Mouse (Mus musculus) limb, embryonic 13.5 days (tissue): Measurements from ENCODE around the gene Hjurp. TPM values are rescaled to one million over a fixed set of nuclear protein-coding genes. Genes with fewer than 3 reads are reported as not detected.
"Not testable (repeated sequence)": the region's sequence is repeated elsewhere in the genome, so short reads cannot be mapped to it uniquely, and the experiment has no call there.

Experiments used
- ATAC-seq: fragments of 200-750 bp; cut with Nextera tagmentation; 2 replicates; pipeline ENCODE4 v1.8.0; 2017; ENCODE audit warnings: low read depth, moderate number of reproducible peaks, moderate TSS enrichment; ENCODE audit not compliant: low FRiP score
- H3K27ac ChIP-seq: fragments of 300-500 bp; sonication (generic); 2 replicates; pipeline ENCODE4 v1.5.1; 2015; ENCODE audit warnings: inconsistent platforms, mild to moderate bottlenecking, moderate library complexity
- H3K27me3 ChIP-seq: fragments of 300-500 bp; sonication (generic); 2 replicates; pipeline ENCODE4 v1.6.1; 2015; ENCODE audit warnings: mild to moderate bottlenecking, inconsistent platforms
- H3K36me3 ChIP-seq: fragments of 300-500 bp; sonication (generic); 2 replicates; pipeline ENCODE4 v1.6.1; 2015; ENCODE audit warnings: inconsistent platforms, mild to moderate bottlenecking, moderate library complexity
- H3K4me1 ChIP-seq: fragments of 300-500 bp; sonication (generic); 2 replicates; pipeline ENCODE4 v1.6.1; 2015; ENCODE audit warnings: inconsistent platforms
- H3K4me2 ChIP-seq: fragments of 300-500 bp; sonication (generic); replicated peaks from 2 replicates; pipeline ENCODE4 v1.6.1; 2015; ENCODE audit warnings: inconsistent platforms, mild to moderate bottlenecking, moderate library complexity
- H3K4me3 ChIP-seq: fragments of 300-500 bp; sonication (generic); 2 replicates; pipeline ENCODE4 v1.5.1; 2015; ENCODE audit warnings: moderate library complexity, mild to moderate bottlenecking, inconsistent platforms
- H3K9ac ChIP-seq: fragments of 300-500 bp; sonication (generic); 2 replicates; pipeline ENCODE4 v1.6.1; 2015; ENCODE audit warnings: mild to moderate bottlenecking, inconsistent platforms
- H3K9me3 ChIP-seq: fragments of 300-500 bp; sonication (generic); 2 replicates; pipeline ENCODE4 v1.6.1; 2016; ENCODE audit warnings: inconsistent platforms
- WGBS: fragments of 180-500 bp; shearing (Covaris S2); methylation state at CpG from one replicate; pipeline ENCODE4 v1.1.7; 2015; 5-methylcytosine and 5-hydroxymethylcytosine counted together
- polyA plus RNA-seq: library from polyadenylated mRNA; unstranded; fragments of >200 nt; fragmentation: Nextera tagmentation; extraction: Ambion mirVana; gene quantifications from 2 replicates; pipeline ENCODE4 v1.2.1, GENCODE M21; 2015

Gene Hjurp
- polyA plus RNA-seq, 1 experiment from 2014 or later, result 205 TPM

- ATAC-seq, result no peak
- Histone ChIP-seq H3K36me3 (no peaks in the 10 kb centered on the region), H3K4me1 (no peaks in the 10 kb centered on the region), H3K27me3 (no peaks in the 10 kb centered on the region), H3K27ac (no peak overlapping the region), H3K9me3 (peaks cover 94% of the 10 kb centered on the region), H3K9ac (no peak overlapping the region), H3K4me2 (no peak overlapping the region), H3K4me3 (no peak overlapping the region)
- 80% methylated on average over 3 of the region's 3 CpGs for WGBS
These were observed 47.9 kb downstream of the Hjurp start for GRCm38 (mm10) chr1:88229566-88229965.

- H3K9ac ChIP-seq, result no peak overlapping the region
- no peaks in the 10 kb centered on the region for H3K4me1 ChIP-seq
- H3K36me3 ChIP-seq, result no peaks in the 10 kb centered on the region
- H3K4me3 ChIP-seq, result no peak overlapping the region
- H3K27ac ChIP-seq, result no peak overlapping the region
- 0 out of 2 replicates have a peak, but pooled peaks have one; percentile 12 for ATAC-seq
- no peaks in the 10 kb centered on the region for H3K27me3 ChIP-seq
- H3K9me3 ChIP-seq, result peaks cover 79% of the 10 kb centered on the region
- WGBS, result 71% methylated on average over 7 of the region's 7 CpGs
- H3K4me2 ChIP-seq, result no peak overlapping the region
These were observed 49.3 kb downstream of the Hjurp start for GRCm38 (mm10) chr1:88228121-88228520.

- no peak overlapping the region for H3K9ac ChIP-seq
- no peaks in the 10 kb centered on the region for H3K27me3 ChIP-seq
- no peak overlapping the region for H3K4me3 ChIP-seq
- H3K4me2 ChIP-seq, result no peak overlapping the region
- H3K27ac ChIP-seq, result no peak overlapping the region
- no peaks in the 10 kb centered on the region for H3K4me1 ChIP-seq
- ATAC-seq, result no peak
- peaks cover 73% of the 10 kb centered on the region for H3K9me3 ChIP-seq
- WGBS, result 59% methylated on average over 2 of the region's 2 CpGs
- H3K36me3 ChIP-seq, result no peaks in the 10 kb centered on the region
These were observed 50.0 kb downstream of the Hjurp start for GRCm38 (mm10) chr1:88227482-88227881.

- Histone ChIP-seq H3K4me1 (no peaks in the 10 kb centered on the region), H3K27me3 (no peaks in the 10 kb centered on the region), H3K9ac (no peak within 1 kb of the TSS), H3K36me3 (no peaks in the 10 kb centered on the region), H3K4me2 (no peak within 1 kb of the TSS), H3K4me3 (no peak within 1 kb of the TSS), H3K9me3 (peaks cover 69% of the 10 kb centered on the region), H3K27ac (no peak within 1 kb of the TSS)
- WGBS, result 52% methylated on average over 5 of the region's 5 CpGs
- ATAC-seq, result no peak
These were observed 50.6 kb downstream of the Hjurp start, which contains the start of gene Mroh2a for GRCm38 (mm10) chr1:88226670-88227379. TSS of gene Mroh2a (plus strand) at chr1:88226986.

GRCm38 (mm10) chr1:88225741-88226140 is 51.7 kb downstream of the Hjurp start:
- Histone ChIP-seq H3K9me3 (peaks cover 59% of the 10 kb centered on the region), H3K27me3 (no peaks in the 10 kb centered on the region), H3K4me3 (no peak overlapping the region), H3K36me3 (no peaks in the 10 kb centered on the region), H3K4me2 (no peak overlapping the region), H3K27ac (no peak overlapping the region), H3K9ac (no peak overlapping the region), H3K4me1 (no peaks in the 10 kb centered on the region)
- ATAC-seq, result no peak

- not testable (repeated sequence) for ATAC-seq, H3K4me1 ChIP-seq, H3K27me3 ChIP-seq, H3K36me3 ChIP-seq, H3K27ac ChIP-seq, H3K4me2 ChIP-seq, H3K9ac ChIP-seq, H3K4me3 ChIP-seq
- 37% methylated on average over 2 of the region's 2 CpGs for WGBS
- H3K9me3 ChIP-seq, result peaks cover 54% of the 10 kb centered on the region
These were observed 52.1 kb downstream of the Hjurp start for GRCm38 (mm10) chr1:88225301-88225700.

GRCm38 (mm10) chr1:88224029-88224776 is 53.2 kb downstream of the Hjurp start:
- ATAC-seq, result no peak
- Histone ChIP-seq H3K4me3 (no peak overlapping the region), H3K9me3 (peaks cover 43% of the 10 kb centered on the region), H3K27ac (no peak overlapping the region), H3K4me1 (no peaks in the 10 kb centered on the region), H3K27me3 (no peaks in the 10 kb centered on the region), H3K36me3 (no peaks in the 10 kb centered on the region), H3K4me2 (no peak overlapping the region), H3K9ac (no peak overlapping the region)
- 68% methylated on average over 2 of the region's 2 CpGs for WGBS

- Histone ChIP-seq H3K4me1 (no peaks in the 10 kb centered on the region), H3K4me2 (no peak overlapping the region), H3K36me3 (no peaks in the 10 kb centered on the region), H3K27me3 (no peaks in the 10 kb centered on the region), H3K4me3 (no peak overlapping the region), H3K27ac (no peak overlapping the region), H3K9ac (no peak overlapping the region), H3K9me3 (peaks cover 37% of the 10 kb centered on the region)
- WGBS, result 54% methylated on average over 1 of the region's 1 CpGs
- ATAC-seq, result no peak
These were observed 53.8 kb downstream of the Hjurp start for GRCm38 (mm10) chr1:88223591-88223990.

GRCm38 (mm10) chr1:88223011-88223515 is 54.4 kb downstream of the Hjurp start:
- not testable (repeated sequence) for H3K27me3 ChIP-seq, H3K36me3 ChIP-seq, H3K27ac ChIP-seq, ATAC-seq, H3K4me2 ChIP-seq, H3K4me1 ChIP-seq, H3K4me3 ChIP-seq, H3K9ac ChIP-seq
- H3K9me3 ChIP-seq, result peaks cover 32% of the 10 kb centered on the region

GRCm38 (mm10) chr1:88222216-88222615 is 55.2 kb downstream of the Hjurp start:
- no peak overlapping the region for H3K27ac ChIP-seq
- no peak overlapping the region for H3K4me2 ChIP-seq
- 53% methylated on average over 2 of the region's 2 CpGs for WGBS
- H3K27me3 ChIP-seq, result no peaks in the 10 kb centered on the region
- no peak overlapping the region for H3K4me3 ChIP-seq
- H3K36me3 ChIP-seq, result no peaks in the 10 kb centered on the region
- no peaks in the 10 kb centered on the region for H3K4me1 ChIP-seq
- no peak for ATAC-seq
- peaks cover 28% of the 10 kb centered on the region for H3K9me3 ChIP-seq
- no peak overlapping the region for H3K9ac ChIP-seq

- Histone ChIP-seq H3K4me1 (no peaks in the 10 kb centered on the region), H3K9ac (no peak overlapping the region), H3K27me3 (no peaks in the 10 kb centered on the region), H3K27ac (no peak overlapping the region), H3K9me3 (peaks cover 26% of the 10 kb centered on the region), H3K36me3 (no peaks in the 10 kb centered on the region), H3K4me2 (no peak overlapping the region), H3K4me3 (no peak overlapping the region)
- ATAC-seq, result no peak
These were observed 57.1 kb downstream of the Hjurp start for GRCm38 (mm10) chr1:88220336-88220735.

- WGBS, result 21% methylated on average over 1 of the region's 1 CpGs
- no peak overlapping the region for H3K4me2 ChIP-seq
- H3K36me3 ChIP-seq, result no peaks in the 10 kb centered on the region
- H3K27me3 ChIP-seq, result no peaks in the 10 kb centered on the region
- peaks cover 35% of the 10 kb centered on the region for H3K9me3 ChIP-seq
- no peak overlapping the region for H3K27ac ChIP-seq
- no peaks in the 10 kb centered on the region for H3K4me1 ChIP-seq
- no peak overlapping the region for H3K4me3 ChIP-seq
- ATAC-seq, result no peak
- H3K9ac ChIP-seq, result no peak overlapping the region
These were observed 58.4 kb downstream of the Hjurp start for GRCm38 (mm10) chr1:88219054-88219453.
